Comparison of ENCODE assay signal across 14 mouse cellular contexts in the genomic region with DNA sequence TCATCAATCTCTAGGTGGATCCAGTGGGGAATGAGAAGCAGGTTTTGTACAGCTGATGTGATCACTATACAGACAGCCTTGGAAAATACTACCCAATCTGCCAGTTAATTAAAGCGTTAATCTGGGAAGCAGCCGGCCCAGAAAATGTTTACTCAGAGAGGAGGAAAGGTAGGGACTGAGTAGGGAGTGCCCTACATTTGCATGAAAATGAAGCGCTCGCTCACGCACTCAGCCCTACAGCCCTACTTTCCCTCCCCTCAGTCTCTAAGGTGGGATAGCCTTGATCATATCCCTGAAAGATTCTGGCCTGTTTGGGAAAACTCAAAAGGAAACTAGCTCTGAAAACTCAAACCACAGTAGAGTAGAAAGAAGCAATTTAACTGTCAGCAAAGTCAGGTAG.
"Had no signal": no experiment of that assay in that cellular context is flagged by ENCODE, and none has a peak within 500 bp of the region (broad histone marks: within the 10 kb centered on the region; RNA-seq: fewer than 3 reads in every experiment).

No protein-coding gene starts in this region.

- H3K27ac ChIP-seq: kidney, postnatal 0 days; layer of hippocampus, adult 2 months; limb, embryonic 13.5 days; liver, embryonic 14.5 days; midbrain, embryonic 12.5 days; neural tube, embryonic 12.5 days had no signal

- H3K4me3 ChIP-seq: layer of hippocampus, adult 2 months; limb, embryonic 13.5 days; midbrain, embryonic 12.5 days; myocyte; neural tube, embryonic 12.5 days had no signal

- H3K4me1 ChIP-seq: neural tube, embryonic 12.5 days had no signal

- H3K4me2 ChIP-seq: limb, embryonic 13.5 days; midbrain, embryonic 12.5 days; neural tube, embryonic 12.5 days had no signal

- H3K9ac ChIP-seq: limb, embryonic 13.5 days; liver, embryonic 14.5 days; midbrain, embryonic 12.5 days; neural tube, embryonic 12.5 days had no signal

- H3K9me3 ChIP-seq: limb, embryonic 13.5 days; midbrain, embryonic 12.5 days; neural tube, embryonic 12.5 days had no signal

- DNase-seq: kidney, adult 8-10 months; kidney, postnatal 4 days; left cerebral cortex, postnatal 4 days; lung, adult 18-20 months; right cerebral cortex, postnatal 4 days; spleen, adult 18-20 months; thymus, postnatal 4 days had no signal

- H3K27me3 ChIP-seq: limb, embryonic 13.5 days; midbrain, embryonic 12.5 days; neural tube, embryonic 12.5 days had no signal
